Mouse (Mus musculus) frontal cortex, adult (tissue): ENCODE results near the gene Tm6sf2.

Experiments
- ATAC-seq: cut with Nextera tagmentation; 2 replicates; pipeline ENCODE4 v1.9.2; 2017; ENCODE audit warnings: mild to moderate bottlenecking, moderate library complexity, mixed read lengths; ENCODE audit not compliant: low TSS enrichment

Tm6sf2 gene

GRCm38 (mm10) chr8:70089296-70089960 is 16.7 kb downstream of the Tm6sf2 start:
- ATAC-seq, result peak; percentile 36

- ATAC-seq, result 0 out of 2 replicates have a peak, but pooled peaks have one; percentile 25
These were observed 20.1 kb downstream of the Tm6sf2 start for GRCm38 (mm10) chr8:70092786-70093185.

GRCm38 (mm10) chr8:70099276-70099675 is 26.6 kb downstream of the Tm6sf2 start:
- ATAC-seq, result peak; percentile 62

DNA sequence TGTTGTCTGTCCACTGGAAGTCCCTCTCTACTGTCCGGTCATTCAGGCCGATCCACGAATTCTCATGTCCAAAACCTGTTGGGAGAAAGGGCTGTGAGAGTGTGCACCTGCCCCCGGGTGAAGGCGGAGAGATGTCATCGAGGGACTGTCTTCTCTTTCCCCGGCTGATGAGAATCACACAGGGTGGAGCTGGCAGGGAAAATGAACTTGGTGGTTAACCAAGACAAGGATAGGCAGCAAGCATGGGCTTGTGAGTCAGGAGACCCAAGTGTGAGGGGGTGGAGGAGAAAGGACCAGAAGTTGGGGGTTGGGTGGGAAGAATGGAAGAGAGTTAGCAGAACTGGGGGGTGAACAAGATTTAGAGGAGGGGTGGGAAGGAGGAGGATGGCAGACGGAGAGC is 27.5 kb downstream of the Tm6sf2 start:
- peak; percentile 50 for ATAC-seq

DNA sequence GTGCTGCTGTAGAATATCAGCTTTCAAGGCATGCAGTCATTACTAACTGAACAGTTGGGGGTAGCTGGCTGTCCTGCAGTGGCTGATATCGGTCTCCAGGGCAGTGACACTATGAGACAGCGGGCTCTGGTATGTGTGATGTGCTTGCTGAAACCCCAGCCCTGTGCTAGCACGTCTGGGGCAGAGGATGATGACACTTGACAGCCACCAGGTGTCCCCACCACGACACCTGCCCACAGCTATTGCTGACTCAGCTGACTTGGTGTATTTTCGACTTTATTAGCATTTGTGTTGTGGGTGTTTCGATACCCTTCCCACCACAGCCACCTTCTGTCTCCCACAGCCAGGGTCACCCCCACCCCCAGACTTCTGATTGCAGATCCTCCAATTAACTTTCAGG is 31.8 kb downstream of the Tm6sf2 start:
- ATAC-seq, result peak; percentile 26

DNA sequence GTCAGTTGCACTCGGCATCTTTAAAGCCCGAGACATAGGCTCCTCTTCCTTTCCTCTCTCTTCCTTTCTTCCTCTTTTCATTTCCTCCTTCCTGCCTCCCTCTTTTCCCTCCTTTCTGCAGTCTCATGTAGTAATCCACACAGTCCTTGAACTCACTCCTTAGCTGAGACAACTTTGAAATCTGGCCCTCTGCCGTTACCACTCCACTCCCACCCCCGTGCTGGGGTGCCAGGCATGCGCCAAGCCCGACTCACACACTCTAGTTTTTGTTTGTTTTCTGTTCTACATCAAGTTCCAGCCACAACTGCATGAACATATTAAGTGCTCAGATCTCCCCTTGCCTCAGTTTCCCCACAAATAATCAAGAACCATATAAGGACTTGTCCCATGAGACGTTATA is 32.2 kb downstream of the Tm6sf2 start:
- peak; percentile 5; the same call in 1 of the 2 replicates for ATAC-seq

GRCm38 (mm10) chr8:70110451-70110850 is 37.7 kb downstream of the Tm6sf2 start:
- no peak for ATAC-seq

DNA sequence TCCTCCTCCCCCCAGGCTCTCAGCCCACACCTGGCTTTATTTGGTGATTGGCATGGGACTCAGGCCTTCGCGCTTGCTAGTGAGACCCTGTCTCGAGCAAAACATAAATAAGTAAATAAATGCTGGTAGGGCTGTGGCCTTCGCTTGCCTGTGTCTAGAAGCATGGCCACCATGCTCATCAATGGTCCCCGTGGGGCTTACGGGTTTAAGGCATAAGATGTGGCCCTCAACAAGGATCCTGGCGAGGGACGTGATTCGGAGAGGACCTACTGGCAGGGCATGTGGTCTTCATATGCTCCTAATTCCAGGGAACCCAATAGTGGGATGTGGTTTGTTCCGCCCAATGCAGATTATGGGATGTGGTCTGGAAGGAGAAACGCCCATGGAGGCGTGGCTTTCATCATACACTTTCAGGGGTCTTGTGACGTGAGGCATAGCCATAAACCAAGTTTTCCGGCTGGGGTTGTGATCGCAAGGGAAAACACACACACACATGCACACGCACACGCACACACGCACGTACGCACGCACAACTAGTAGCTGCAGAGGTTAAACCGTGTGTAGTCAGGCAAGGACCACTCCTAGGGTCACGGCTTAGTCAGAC is 38.6 kb downstream of the Tm6sf2 start:
- no peak for ATAC-seq

DNA sequence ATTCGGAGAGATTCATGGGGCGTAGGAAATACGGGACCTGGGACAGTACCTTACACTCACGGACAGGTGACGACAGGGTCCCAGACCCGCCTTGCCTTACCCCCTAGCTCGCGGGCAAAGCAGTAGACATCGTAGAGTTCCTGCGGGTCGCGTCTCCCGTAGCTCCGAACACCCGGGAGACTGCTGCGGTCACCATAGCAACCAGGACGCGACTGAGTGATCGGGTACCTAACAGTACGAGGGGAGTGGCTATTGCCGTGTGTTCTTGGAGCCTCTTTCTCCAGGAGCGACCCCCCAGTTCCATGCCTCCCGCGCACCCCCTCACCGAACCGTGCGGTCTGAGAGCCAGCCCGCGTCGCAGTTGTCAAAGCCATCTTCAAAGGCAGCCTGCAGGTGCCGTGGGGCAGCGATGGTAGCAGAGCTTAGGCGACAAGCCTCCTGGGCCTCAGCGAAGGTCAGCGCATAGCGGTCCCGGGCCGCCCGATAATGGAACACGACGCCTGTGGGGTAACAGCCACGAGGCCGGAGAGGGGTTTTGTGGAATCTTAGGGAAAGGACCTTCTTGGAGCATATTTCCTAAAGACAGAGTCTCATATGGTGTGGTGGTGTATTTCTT is 39.8 kb downstream of the Tm6sf2 start:
- no peak for ATAC-seq

- no peak for ATAC-seq
These were observed 41.8 kb downstream of the Tm6sf2 start for GRCm38 (mm10) chr8:70114488-70114887.

GRCm38 (mm10) chr8:70114892-70115291 is 42.2 kb downstream of the Tm6sf2 start:
- ATAC-seq, result no peak

DNA sequence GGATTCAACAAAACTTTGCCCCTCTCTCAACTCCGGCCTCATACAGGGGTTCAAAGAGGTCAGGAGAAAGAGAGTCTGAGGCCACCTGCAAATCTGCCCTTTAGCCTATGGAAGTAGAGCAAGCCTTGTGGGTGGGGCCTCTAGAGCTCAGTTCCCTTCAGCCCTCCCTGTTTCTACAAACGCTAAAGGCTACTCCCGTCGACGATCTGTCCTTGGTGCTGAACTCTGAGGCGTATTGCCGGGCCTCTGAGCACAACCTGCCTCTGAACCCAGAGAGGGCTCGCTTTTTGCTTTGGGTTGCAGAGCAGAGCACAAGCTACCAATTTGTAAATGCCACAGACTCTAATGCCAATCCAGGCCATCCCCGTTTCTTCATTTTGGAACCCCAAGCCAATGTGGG is 44.9 kb downstream of the Tm6sf2 start:
- no peak for ATAC-seq

- ATAC-seq, result peak; percentile 80
These were observed 46.3 kb downstream of the Tm6sf2 start for GRCm38 (mm10) chr8:70118726-70119700.

- ATAC-seq, result peak; percentile 53
These were observed 47.9 kb downstream of the Tm6sf2 start, which contains the start of gene Ncan for GRCm38 (mm10) chr8:70120667-70121066. Gene Ncan, minus strand, starts transcription at chr8:70120873.

GRCm38 (mm10) chr8:70122863-70123262 is 50.1 kb downstream of the Tm6sf2 start:
- ATAC-seq, result no peak

DNA sequence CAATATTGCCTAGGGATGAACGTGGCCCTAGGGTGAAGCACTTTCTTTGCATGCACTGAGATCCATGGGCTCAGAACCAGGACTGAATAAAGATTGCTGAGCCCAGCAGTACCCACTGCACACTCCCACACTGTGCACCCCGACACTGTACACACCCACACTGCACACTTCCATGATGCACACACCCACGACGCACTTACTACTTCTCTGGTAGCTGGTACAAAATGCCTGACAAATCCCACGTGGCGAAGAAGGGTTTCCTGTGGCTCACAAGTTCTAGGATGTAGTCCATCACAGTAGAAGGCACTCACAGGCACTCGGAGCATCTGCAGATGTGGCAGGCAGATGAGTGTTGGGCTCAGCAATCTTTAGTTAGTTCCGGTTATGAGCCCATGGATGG is 52.3 kb downstream of the Tm6sf2 start:
- ATAC-seq, result peak; percentile 58; the same call in 1 of the 2 replicates

DNA sequence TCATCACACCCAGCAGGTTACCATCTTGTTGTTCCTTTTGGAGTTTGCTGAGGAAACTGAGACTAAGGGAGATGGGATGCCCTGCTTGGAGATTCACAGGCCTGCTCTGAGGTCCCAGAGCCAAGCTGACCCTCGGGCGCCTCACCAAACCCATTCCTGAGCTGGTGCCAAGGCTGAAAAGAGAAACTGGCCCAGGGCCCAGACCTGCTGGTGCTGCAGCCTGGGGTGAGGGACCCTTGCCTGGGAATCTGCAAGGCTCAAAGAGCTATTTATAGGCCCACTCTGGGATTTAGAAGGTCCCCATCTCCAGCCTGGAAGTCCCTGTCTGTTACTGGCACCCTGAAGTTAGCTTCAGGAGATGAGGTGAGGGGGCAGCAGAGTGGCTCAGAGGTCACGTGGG is 55.7 kb downstream of the Tm6sf2 start:
- no peak for ATAC-seq

GRCm38 (mm10) chr8:70129309-70129952 is 56.7 kb downstream of the Tm6sf2 start:
- peak; percentile 42 for ATAC-seq
